Mouse (Mus musculus) brain, embryonic 14.5 days (tissue): ENCODE measurements around the gene Rad51b.

Source experiments
- CTCF ChIP-seq: fragments of 200-500 bp; IDR thresholded peaks from 2 replicates; pipeline ENCODE4 v1.5.1; 2012; ENCODE audit warnings: inconsistent platforms, mild to moderate bottlenecking, moderate library complexity, borderline replicate concordance; ENCODE audit not compliant: insufficient read depth, insufficient read length; ENCODE audit errors: extremely low read depth
- POLR2A ChIP-seq: fragments of 200-500 bp; IDR thresholded peaks from 2 replicates; pipeline ENCODE4 v1.6.1; 2012; ENCODE audit warnings: mild to moderate bottlenecking, inconsistent platforms, borderline replicate concordance; ENCODE audit not compliant: poor library complexity, insufficient read depth, insufficient read length, severe bottlenecking; ENCODE audit errors: extremely low read depth

DNA sequence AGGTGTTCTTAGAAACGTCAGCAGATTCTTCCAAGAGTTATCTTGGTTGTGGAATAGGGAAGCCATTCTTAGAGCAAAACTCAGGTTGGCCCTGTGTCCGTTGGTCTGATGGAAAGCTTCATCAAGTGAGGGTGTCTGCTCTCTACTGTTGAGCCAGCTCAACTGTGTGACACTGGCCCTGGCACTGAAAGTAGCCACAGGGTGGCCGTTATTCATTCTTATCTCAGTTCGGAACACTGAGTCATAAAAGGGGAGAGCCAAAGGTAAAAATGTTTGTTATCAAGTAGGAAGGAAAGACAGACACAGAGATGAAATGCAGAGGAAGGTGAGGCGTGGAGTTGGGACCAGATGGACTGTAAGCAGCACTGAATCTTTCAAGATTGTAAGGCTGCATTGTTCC lies 379.8 kb downstream of the Rad51b start:
- TF ChIP-seq POLR2A (no peak), CTCF (no peak)
